Mouse (Mus musculus) stomach, embryonic 15.5 days (tissue): ENCODE data around the gene Csrnp2. TPM values are rescaled to one million over a fixed set of nuclear protein-coding genes. Genes with fewer than 3 reads are reported as not detected.

Source experiments
- ATAC-seq: fragments of 200-750 bp; cut with Nextera tagmentation; 2 replicates; pipeline ENCODE4 v1.8.0; 2017; ENCODE audit warnings: low read depth, moderate number of reproducible peaks, moderate TSS enrichment; ENCODE audit not compliant: insufficient read depth, low FRiP score
- H3K27ac ChIP-seq: fragments of 300-500 bp; sonication (generic); 2 replicates; pipeline ENCODE4 v1.5.1; 2015; ENCODE audit warnings: mild to moderate bottlenecking, inconsistent platforms
- H3K27me3 ChIP-seq: fragments of 300-500 bp; sonication (generic); replicated peaks from 2 replicates; pipeline ENCODE4 v1.6.1; 2015; ENCODE audit warnings: inconsistent platforms
- H3K36me3 ChIP-seq: fragments of 300-500 bp; sonication (generic); 2 replicates; pipeline ENCODE4 v1.6.1; 2015; ENCODE audit warnings: inconsistent platforms
- H3K4me1 ChIP-seq: fragments of 300-500 bp; sonication (generic); 2 replicates; pipeline ENCODE4 v1.6.1; 2015; ENCODE audit warnings: inconsistent platforms
- H3K4me2 ChIP-seq: fragments of 300-500 bp; sonication (generic); 2 replicates; pipeline ENCODE4 v1.6.1; 2015; ENCODE audit warnings: mild to moderate bottlenecking, inconsistent platforms
- H3K4me3 ChIP-seq: fragments of 300-500 bp; sonication (generic); replicated peaks from 2 replicates; pipeline ENCODE4 v1.5.1; 2015; ENCODE audit warnings: inconsistent platforms
- H3K9ac ChIP-seq: fragments of 300-500 bp; sonication (generic); 2 replicates; pipeline ENCODE4 v1.6.1; 2015; ENCODE audit warnings: inconsistent platforms
- H3K9me3 ChIP-seq: fragments of 300-500 bp; sonication (generic); 2 replicates; pipeline ENCODE4 v1.6.1; 2016; ENCODE audit warnings: inconsistent platforms
- WGBS: fragments of 180-500 bp; shearing (Covaris S2); methylation state at CpG from one replicate; pipeline ENCODE4 v1.1.7; 2015; 5-methylcytosine and 5-hydroxymethylcytosine counted together
- polyA plus RNA-seq: library from polyadenylated mRNA; unstranded; fragments of >200 nt; fragmentation: Nextera tagmentation; extraction: Ambion mirVana; gene quantifications from 2 replicates; pipeline ENCODE4 v1.2.1, GENCODE M21; 2015

The Csrnp2 gene
- polyA plus RNA-seq, 1 experiment from 2014 or later = 9.2 TPM

DNA sequence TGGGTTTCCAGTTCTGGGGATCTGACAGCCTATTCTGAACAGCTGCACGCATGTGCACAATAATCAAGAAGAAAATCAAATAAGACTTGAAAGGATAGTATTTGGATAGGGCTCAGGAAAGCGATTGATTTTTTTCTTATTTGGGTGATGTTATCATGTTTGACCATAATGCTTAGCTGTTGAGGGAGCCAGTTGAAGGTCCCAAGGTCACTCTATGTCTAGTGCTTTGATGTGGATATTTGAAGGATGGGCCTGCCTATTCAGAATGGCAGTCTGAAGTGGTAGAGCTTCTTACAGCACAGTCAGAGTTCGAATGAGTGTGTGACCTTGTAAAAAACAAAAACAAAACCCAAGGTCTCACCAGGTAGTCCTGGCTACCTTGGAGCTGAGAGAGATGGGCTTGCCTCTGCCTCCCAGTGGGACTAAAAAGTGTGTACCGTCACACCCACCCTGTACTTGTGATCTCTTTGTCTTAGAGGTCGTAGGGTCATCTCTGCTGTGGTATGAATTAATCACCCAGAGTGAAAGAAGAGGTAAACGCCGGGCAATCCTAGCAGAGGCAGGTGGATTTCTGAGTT lies 21.3 kb downstream of the Csrnp2 start:
- H3K4me3 ChIP-seq = no peak overlapping the region
- peaks cover 17% of the 10 kb centered on the region for H3K36me3 ChIP-seq
- 0 out of 2 replicates have a peak, but pooled peaks cover 8% of the 10 kb centered on the region for H3K4me1 ChIP-seq
- 0 out of 2 replicates have a peak, but pooled peaks have one; percentile 2 for ATAC-seq
- H3K9ac ChIP-seq = no peak overlapping the region
- no peaks in the 10 kb centered on the region for H3K27me3 ChIP-seq
- no peaks in the 10 kb centered on the region for H3K9me3 ChIP-seq
- H3K4me2 ChIP-seq = no peak overlapping the region
- WGBS = 67% methylated on average over 7 of the region's 7 CpGs
- no peak overlapping the region for H3K27ac ChIP-seq

DNA sequence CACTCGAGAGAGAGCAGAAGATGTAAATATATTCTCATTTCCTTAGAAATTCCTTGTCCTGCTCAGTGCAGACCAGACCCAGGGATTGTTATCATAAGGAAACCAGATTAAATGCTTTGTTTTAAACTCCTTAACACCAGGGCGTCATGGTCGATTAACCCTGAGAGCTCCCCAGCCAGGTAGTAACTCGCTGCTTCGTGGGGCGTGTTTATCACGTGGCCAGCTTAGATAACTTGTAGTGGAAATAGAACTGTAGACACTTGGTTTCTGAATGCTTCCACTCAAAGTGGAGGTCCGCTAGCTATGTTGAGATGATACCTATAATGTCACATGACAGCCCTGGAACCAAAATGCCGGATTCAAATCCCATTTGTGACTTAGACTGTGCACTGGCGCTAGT lies 25.3 kb downstream of the Csrnp2 start:
- Histone ChIP-seq H3K4me1 (0 out of 2 replicates have a peak, but pooled peaks cover 8% of the 10 kb centered on the region), H3K9me3 (no peaks in the 10 kb centered on the region), H3K4me2 (peak overlapping the region; percentile 77), H3K27ac (no peak overlapping the region), H3K9ac (no peak overlapping the region), H3K36me3 (no peaks in the 10 kb centered on the region), H3K27me3 (no peaks in the 10 kb centered on the region), H3K4me3 (peak overlapping the region; percentile 76)
- WGBS = 54% methylated on average over 10 of the region's 10 CpGs
- no peak for ATAC-seq

DNA sequence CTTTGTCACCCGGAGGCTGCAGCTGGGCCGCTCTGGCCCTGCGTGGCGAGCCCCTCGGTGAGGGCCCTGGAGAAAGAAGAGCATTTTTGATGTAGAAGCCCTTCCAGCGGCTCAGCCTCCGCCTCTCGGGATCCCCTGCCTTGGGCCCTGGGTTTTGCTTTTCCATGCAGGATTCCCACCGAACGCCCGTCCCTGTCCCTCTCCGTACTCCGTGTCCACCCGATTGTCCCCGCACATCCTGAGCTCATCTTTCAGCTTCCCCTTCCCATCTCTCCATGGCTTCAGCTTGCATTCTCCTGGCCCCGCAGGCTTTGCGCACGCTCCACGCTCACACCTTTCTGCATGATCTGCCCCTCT lies 26.1 kb downstream of the Csrnp2 start:
- Histone ChIP-seq H3K9me3 (no peaks in the 10 kb centered on the region), H3K4me1 (0 out of 2 replicates have a peak, but pooled peaks cover 8% of the 10 kb centered on the region), H3K4me2 (peak overlapping the region; percentile 77), H3K9ac (peak overlapping the region; percentile 76), H3K27me3 (no peaks in the 10 kb centered on the region), H3K36me3 (no peaks in the 10 kb centered on the region), H3K27ac (peak overlapping the region; percentile 84; the same call in 1 of the 2 replicates), H3K4me3 (peak overlapping the region; percentile 76)
- WGBS = 0% methylated on average over 19 of the region's 19 CpGs
- ATAC-seq = no peak

DNA sequence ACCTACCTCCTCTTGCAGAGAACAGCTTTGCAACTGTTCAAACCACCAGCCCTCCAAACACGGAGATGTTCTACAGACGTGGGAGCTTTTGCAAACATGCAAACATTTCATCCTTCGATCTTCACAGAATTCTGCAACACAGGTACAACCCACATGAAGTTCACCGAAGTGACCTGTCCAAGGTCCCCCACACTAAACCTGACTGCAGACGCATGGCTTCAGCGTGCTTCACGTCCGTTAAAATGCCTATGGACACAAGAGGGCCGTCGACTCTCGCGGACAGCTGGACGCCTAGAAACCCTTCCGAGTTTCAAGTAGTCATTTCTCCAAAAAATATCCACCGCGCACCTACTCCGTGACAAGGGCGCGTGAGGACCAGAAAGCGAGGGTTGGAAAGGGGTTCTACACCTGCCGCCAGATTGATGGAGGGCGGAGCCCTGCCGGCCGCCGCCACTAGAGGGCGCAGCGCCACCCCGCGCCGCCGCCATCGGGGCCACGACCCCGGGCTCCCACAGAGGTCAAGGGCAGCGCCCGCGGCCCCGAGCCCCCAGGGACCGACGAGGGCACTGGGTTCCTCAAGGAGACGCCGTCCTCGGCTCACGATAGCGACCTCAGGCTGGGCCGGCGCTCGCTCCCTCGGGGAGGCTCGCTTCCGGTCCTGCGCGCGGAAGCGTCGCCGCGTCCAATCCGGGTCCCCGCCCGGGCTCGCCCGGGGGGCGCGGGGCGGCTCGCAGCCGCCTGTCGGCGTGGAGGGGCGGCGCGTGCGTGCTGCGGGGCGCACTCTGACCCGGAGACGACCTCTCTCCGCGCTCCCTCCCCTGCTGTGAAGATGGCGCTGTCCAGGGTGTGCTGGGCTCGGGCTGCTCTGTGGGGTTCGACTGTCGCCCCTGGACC lies 26.7 kb downstream of the Csrnp2 start, which contains the start of gene Letmd1:
TSS of gene Letmd1 (plus strand) at position 729 of the 894 bp plus-strand sequence.
- Histone ChIP-seq H3K36me3 (no peaks in the 10 kb centered on the region), H3K4me1 (0 out of 2 replicates have a peak, but pooled peaks cover 8% of the 10 kb centered on the region), H3K4me2 (peak within 1 kb of the TSS; percentile 77), H3K27me3 (no peaks in the 10 kb centered on the region), H3K4me3 (peak within 1 kb of the TSS; percentile 76), H3K27ac (peak within 1 kb of the TSS; percentile 84), H3K9ac (peak within 1 kb of the TSS; percentile 76), H3K9me3 (no peaks in the 10 kb centered on the region)
- 1% methylated on average over 83 of the region's 84 CpGs for WGBS
- peak; percentile 92 for ATAC-seq

DNA sequence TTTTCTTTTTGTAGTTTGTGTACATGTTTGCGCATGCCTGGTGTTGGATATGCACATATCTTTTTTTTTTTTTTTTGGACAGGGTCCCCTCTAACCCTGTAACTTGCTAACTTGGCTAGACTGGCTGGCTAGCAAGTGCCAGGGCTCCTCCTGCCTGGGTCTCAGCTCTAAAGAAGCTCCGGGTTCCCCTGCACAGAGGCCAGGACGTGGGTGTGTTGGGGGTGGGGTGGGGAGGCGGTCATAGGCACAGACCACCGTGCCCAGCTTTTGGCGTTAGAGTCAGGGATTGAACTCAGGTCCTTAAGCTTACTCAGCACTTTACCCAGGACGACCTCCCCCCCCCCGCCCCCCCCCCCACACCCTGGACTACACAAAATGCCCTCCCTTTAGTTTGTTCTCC lies 27.6 kb downstream of the Csrnp2 start:
- no peaks in the 10 kb centered on the region for H3K9me3 ChIP-seq
- no peaks in the 10 kb centered on the region for H3K27me3 ChIP-seq
- no peak overlapping the region for H3K9ac ChIP-seq
- H3K27ac ChIP-seq = no peak overlapping the region
- 0 out of 2 replicates have a peak, but pooled peaks cover 8% of the 10 kb centered on the region for H3K4me1 ChIP-seq
- H3K4me2 ChIP-seq = no peak overlapping the region; the same call in 1 of the 2 replicates
- ATAC-seq = no peak
- H3K36me3 ChIP-seq = no peaks in the 10 kb centered on the region
- 33% methylated on average over 7 of the region's 8 CpGs for WGBS
- H3K4me3 ChIP-seq = no peak overlapping the region

DNA sequence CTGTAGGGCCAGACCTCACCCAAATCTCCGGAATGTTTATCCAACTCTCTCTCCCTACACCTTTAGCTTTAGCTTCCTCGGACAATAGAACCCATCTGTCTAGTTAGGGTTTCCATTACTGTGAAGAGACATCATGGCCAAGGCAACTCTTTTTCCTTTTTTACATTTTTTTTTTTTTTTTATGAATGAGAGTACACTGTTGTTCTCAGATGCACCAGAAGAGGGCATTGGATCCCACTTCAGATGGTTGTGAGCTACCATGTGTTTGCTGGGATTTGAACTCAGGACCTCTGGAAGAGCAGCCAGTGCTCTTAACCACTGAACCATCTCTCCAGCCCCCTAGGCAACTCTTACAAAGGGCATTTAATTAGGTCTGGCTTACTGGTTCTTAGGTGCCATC lies 29.9 kb downstream of the Csrnp2 start:
- H3K4me3 ChIP-seq = no peak overlapping the region
- peaks cover 15% of the 10 kb centered on the region; the same call in 1 of the 2 replicates for H3K4me1 ChIP-seq
- H3K27me3 ChIP-seq = no peaks in the 10 kb centered on the region
- 58% methylated on average over 2 of the region's 2 CpGs for WGBS
- no peak overlapping the region for H3K4me2 ChIP-seq
- ATAC-seq = no peak
- H3K27ac ChIP-seq = no peak overlapping the region
- no peaks in the 10 kb centered on the region for H3K36me3 ChIP-seq
- no peaks in the 10 kb centered on the region for H3K9me3 ChIP-seq
- H3K9ac ChIP-seq = no peak overlapping the region

DNA sequence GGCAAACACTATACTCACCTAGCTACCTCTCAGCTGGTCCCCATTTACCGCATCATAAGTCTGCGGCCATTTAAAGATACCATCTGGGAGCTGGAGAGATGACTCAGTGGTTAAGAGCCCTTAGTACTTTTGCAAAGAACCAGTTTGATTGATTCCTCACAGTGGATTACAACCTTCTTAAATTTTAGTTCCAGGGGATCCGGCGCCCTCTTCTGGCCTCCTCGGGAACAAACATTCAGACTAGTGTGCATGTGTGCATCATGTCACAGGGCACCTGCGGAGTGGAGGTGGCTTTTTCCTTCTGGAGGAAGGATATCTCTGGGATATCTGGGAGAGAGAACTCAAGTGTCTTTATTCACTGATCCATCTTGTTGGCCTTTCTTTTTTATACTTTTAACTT lies 31.6 kb downstream of the Csrnp2 start:
- WGBS = 24% methylated on average over 6 of the region's 6 CpGs
- Histone ChIP-seq H3K27me3 (0 out of 2 replicates have a peak, but pooled peaks cover 3% of the 10 kb centered on the region), H3K9ac (no peak overlapping the region), H3K9me3 (no peaks in the 10 kb centered on the region), H3K4me3 (no peak overlapping the region), H3K4me1 (peaks cover 7% of the 10 kb centered on the region; the same call in 1 of the 2 replicates), H3K36me3 (no peaks in the 10 kb centered on the region), H3K27ac (no peak overlapping the region), H3K4me2 (no peak overlapping the region)
- ATAC-seq = no peak

DNA sequence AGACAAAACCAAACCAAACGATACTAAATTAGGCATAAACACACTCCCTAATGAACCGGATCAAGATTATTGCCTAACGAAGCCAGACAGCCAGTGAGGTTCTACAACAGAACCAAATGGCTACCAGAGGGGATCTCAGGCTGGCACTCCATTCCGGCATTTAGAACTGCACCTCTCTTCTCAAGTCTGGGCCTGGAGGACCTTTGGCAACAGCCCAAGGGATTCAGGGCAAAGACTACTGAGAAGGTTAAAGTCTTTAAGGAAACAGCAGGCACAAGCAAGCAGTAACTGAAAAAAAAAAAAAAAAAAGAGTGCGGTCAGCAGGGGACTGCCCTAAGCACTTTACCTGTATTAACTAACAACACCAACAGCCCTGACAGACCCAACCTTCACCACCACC lies 33.2 kb downstream of the Csrnp2 start:
- no peak for ATAC-seq
- Histone ChIP-seq H3K27me3 (0 out of 2 replicates have a peak, but pooled peaks cover 5% of the 10 kb centered on the region), H3K27ac (no peak overlapping the region)

DNA sequence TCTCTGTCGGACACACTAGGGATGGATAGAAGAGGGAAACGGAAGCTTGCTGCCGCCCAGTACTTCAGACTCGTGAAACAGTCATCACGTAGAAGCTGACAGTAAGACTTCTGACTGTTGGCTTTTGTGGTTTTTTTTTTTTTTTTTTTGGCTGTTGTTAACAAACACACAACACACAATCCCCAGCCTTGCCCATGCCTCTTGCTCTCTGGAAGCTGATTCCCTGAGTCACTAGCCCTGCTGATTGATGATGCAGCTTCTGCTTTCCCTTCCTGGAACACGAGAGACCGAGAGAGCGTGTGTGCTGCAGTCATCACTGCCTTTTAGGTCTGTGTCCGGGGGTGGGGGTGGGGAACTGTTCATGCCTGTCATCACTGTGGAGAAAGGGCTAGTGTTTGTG lies 33.6 kb downstream of the Csrnp2 start:
- no peaks in the 10 kb centered on the region for H3K9me3 ChIP-seq
- H3K27me3 ChIP-seq = 0 out of 2 replicates have a peak, but pooled peaks cover 5% of the 10 kb centered on the region
- no peak overlapping the region for H3K9ac ChIP-seq
- no peaks in the 10 kb centered on the region for H3K36me3 ChIP-seq
- ATAC-seq = no peak
- H3K4me3 ChIP-seq = no peak overlapping the region
- WGBS = 63% methylated on average over 9 of the region's 9 CpGs
- no peak overlapping the region for H3K4me2 ChIP-seq
- peaks cover 7% of the 10 kb centered on the region; the same call in 1 of the 2 replicates for H3K4me1 ChIP-seq
- H3K27ac ChIP-seq = no peak overlapping the region

More for the DNA sequence above, 33.2 kb downstream of the Csrnp2 start:
- Histone ChIP-seq H3K9me3 (no peaks in the 10 kb centered on the region), H3K4me3 (no peak overlapping the region), H3K4me1 (peaks cover 7% of the 10 kb centered on the region; the same call in 1 of the 2 replicates), H3K36me3 (no peaks in the 10 kb centered on the region), H3K9ac (no peak overlapping the region), H3K4me2 (no peak overlapping the region)
- WGBS = 79% methylated on average over 5 of the region's 5 CpGs

DNA sequence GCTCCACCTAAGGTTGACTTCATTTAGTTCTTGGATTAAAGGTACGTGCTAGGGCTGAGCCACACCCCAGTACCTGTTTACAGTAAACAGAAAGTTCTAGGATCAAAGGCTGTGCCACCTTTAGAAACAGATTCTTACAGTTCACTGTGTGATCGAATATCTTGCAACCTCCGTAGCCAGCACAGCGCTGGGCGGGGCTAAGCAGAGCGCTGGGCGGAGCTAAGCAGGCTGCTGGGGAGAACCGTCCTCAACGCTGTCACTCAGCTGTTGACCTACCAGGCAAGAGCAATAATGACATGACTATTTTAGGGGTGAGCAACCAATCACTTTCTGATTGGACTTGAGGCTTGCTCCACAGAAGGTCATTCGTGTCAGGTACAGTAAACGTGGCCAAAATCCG lies 34.3 kb downstream of the Csrnp2 start:
- H3K4me3 ChIP-seq = no peak overlapping the region; the same call in 1 of the 2 replicates
- 11% methylated on average over 12 of the region's 12 CpGs for WGBS
- H3K9ac ChIP-seq = no peak overlapping the region
- peak overlapping the region; percentile 41 for H3K4me2 ChIP-seq
- 0 out of 2 replicates have a peak, but pooled peaks cover 5% of the 10 kb centered on the region for H3K27me3 ChIP-seq
- H3K36me3 ChIP-seq = no peaks in the 10 kb centered on the region
- peak; percentile 69; the same call in 1 of the 2 replicates for ATAC-seq
- H3K4me1 ChIP-seq = peaks cover 7% of the 10 kb centered on the region; the same call in 1 of the 2 replicates
- no peaks in the 10 kb centered on the region for H3K9me3 ChIP-seq
- no peak overlapping the region for H3K27ac ChIP-seq

DNA sequence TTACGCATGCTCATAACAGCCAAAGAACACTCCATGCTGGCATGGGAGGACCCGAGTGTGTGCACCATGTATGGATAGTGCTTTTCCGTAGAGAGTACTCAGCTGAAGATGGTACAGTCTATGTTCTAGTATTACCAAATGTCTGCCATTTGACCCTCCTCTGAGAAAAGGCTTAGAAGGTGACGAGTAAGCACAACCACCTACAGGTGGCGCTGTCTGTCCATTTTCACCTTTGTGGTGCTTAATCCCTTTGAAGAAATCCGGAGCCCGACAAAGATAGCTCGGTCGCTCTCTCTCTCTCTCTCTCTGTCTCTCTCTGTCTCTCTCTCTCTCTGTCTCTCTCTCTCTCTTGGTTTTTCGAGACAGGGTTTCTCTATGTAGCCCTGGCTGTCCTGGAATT lies 37.2 kb downstream of the Csrnp2 start:
- 0 out of 2 replicates have a peak, but pooled peaks cover 5% of the 10 kb centered on the region for H3K27me3 ChIP-seq
- H3K9ac ChIP-seq = no peak overlapping the region
- no peak overlapping the region for H3K4me2 ChIP-seq
- no peak for ATAC-seq
- no peak overlapping the region for H3K4me3 ChIP-seq
- no peak overlapping the region for H3K27ac ChIP-seq
- no peaks in the 10 kb centered on the region for H3K9me3 ChIP-seq
- peaks cover 7% of the 10 kb centered on the region; the same call in 1 of the 2 replicates for H3K4me1 ChIP-seq
- no peaks in the 10 kb centered on the region for H3K36me3 ChIP-seq
- 36% methylated on average over 10 of the region's 10 CpGs for WGBS
